8 mouse cellular contexts compared by ENCODE assay signal in the genomic region with DNA sequence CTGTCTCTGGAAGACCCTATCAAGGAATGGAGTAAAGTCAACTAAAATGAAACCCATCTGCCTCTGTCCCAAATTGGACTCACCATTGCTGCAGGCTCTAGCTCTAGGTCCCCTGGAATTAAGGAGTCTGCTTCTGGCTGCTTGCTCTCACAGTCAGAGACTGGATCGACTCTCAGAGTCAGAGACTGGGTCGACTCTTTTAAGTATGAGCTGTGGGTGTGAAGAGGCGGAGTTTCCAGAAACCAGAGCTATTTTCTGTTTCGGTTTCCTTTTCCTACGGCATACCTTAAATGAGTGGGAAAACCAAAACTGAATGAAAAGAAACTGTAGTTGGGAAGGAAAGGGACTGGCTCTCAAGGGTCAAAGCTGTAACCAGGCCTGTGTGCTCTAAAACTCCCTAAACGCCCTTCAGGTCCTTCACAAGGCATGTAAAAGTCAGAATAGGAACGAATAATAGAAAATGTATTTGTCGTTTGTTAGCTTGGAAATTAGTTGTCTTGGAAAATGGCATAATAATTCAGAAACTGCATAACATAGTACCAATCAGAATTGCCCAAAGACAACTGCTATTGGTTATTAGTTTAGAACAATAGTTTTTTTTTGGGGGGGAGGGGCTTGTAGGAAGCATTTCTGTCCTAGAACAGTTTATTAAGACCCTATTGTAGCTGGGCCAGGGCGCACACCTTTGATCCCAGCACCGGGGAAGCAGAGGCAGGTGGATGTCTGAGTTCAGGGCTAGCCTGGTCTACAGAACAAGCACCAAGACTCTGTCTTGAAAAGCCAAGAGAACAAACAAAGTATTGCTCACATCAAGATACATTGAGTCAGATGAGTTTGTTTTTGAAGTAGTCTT. TPM values are rescaled to one million over a fixed set of nuclear protein-coding genes. Genes with fewer than 3 reads are reported as not detected.
DNase-seq lines count a peak whose midpoint lies in the region; ATAC-seq and TF ChIP-seq lines count a peak whose summit lies in the region.

Isg15 (minus strand) TSS at position 196 of the 853 bp plus-strand sequence.

- H3K36me3 ChIP-seq in myocyte (ENCODE audit: control insufficient read depth, insufficient read depth), result no peaks in the 10 kb centered on the region
- H3K36me3 ChIP-seq in hindbrain, embryonic 12.5 days, result no peaks in the 10 kb centered on the region
- no peaks in the 10 kb centered on the region for H3K36me3 ChIP-seq in kidney, embryonic 14.5 days (ENCODE audit: control insufficient read depth, insufficient read depth, low read length)

- H3K9me3 ChIP-seq in hindbrain, embryonic 12.5 days (replicated peaks), result no peaks in the 10 kb centered on the region
- H3K9me3 ChIP-seq in kidney, embryonic 14.5 days (ENCODE audit: control insufficient read depth, low read length), result no peaks in the 10 kb centered on the region

- H3ac ChIP-seq in myocyte (ENCODE audit: control insufficient read depth, insufficient read length), result no peak within 1 kb of the TSS

- H3K27ac ChIP-seq in hindbrain, embryonic 12.5 days, result no peak within 1 kb of the TSS
- H3K27ac ChIP-seq in kidney, embryonic 14.5 days (ENCODE audit: low read depth, low read length), result no peak within 1 kb of the TSS

- 66% methylated on average over 10 of the region's 10 CpGs for WGBS in hindbrain, embryonic 12.5 days
- WGBS in kidney, embryonic 14.5 days, result 56% methylated on average over 10 of the region's 10 CpGs

- H3K4me2 ChIP-seq in myocyte (ENCODE audit: low read depth), result peak within 1 kb of the TSS; percentile 71
- no peak within 1 kb of the TSS for H3K4me2 ChIP-seq in hindbrain, embryonic 12.5 days (replicated peaks)
- H3K4me2 ChIP-seq in kidney, embryonic 14.5 days (replicated peaks; ENCODE audit: low read depth, low read length), result no peak within 1 kb of the TSS

- intact Hi-C loops in left cerebral cortex, postnatal 14 days (cut with DNase I), result no loop called here

- peak; percentile 43 to 54 for DNase-seq in kidney, postnatal 36 days
- DNase-seq in kidney, postnatal 14 days, result no peak
- peak; percentile 68 for DNase-seq in Muller cell, postnatal 12 days (ENCODE audit: inconsistent ontology term)
- DNase-seq in left cerebral cortex, postnatal 14 days (ENCODE audit: low spot score in 2 of 2), result no peak

- no peaks in the 10 kb centered on the region for H3K79me2 ChIP-seq in myocyte (ENCODE audit: control insufficient read depth, insufficient read depth)

- 0 out of 4 replicates have a peak, but pooled peaks have one; percentile 20 to 22 for ATAC-seq in hematopoietic stem cell, adult 5-6 weeks (replicated peaks in 1 of 2; ENCODE audit: insufficient read depth in 1 of 2, low FRiP score in 2 of 2, low TSS enrichment in 1 of 2, low read depth in 1 of 2, poor library complexity in 2 of 2, severe bottlenecking in 2 of 2)
- ATAC-seq in hindbrain, embryonic 12.5 days (ENCODE audit: low FRiP score), result no peak
- ATAC-seq in kidney, embryonic 14.5 days (ENCODE audit: low FRiP score, low TSS enrichment), result no peak

- H3K4me1 ChIP-seq in hindbrain, embryonic 12.5 days, result peaks cover 34% of the 10 kb centered on the region
- peaks cover 4% of the 10 kb centered on the region for H3K4me1 ChIP-seq in kidney, embryonic 14.5 days (ENCODE audit: control insufficient read depth, insufficient read depth, low read length)

- H3K4me3 ChIP-seq in myocyte, result peak within 1 kb of the TSS; percentile 14
- no peak within 1 kb of the TSS for H3K4me3 ChIP-seq in hindbrain, embryonic 12.5 days
- no peak within 1 kb of the TSS for H3K4me3 ChIP-seq in kidney, embryonic 14.5 days (ENCODE audit: low read length)

- H3K27me3 ChIP-seq in myocyte (ENCODE audit: control insufficient read depth, insufficient read depth, insufficient read length), result no peaks in the 10 kb centered on the region
- H3K27me3 ChIP-seq in hindbrain, embryonic 12.5 days, result peaks cover 9% of the 10 kb centered on the region; the same call in 1 of the 2 replicates
- H3K27me3 ChIP-seq in kidney, embryonic 14.5 days (ENCODE audit: control insufficient read depth, insufficient read depth, low read length), result no peaks in the 10 kb centered on the region; the same call in 1 of the 2 replicates

- peak; percentile 33 for TF ChIP-seq POLR2A in myocyte (IDR thresholded peaks at IDR 0.05; ENCODE audit: insufficient read length, low read depth)

- no peak within 1 kb of the TSS for H3K9ac ChIP-seq in hindbrain, embryonic 12.5 days
- H3K9ac ChIP-seq in kidney, embryonic 14.5 days (ENCODE audit: low read depth, low read length), result no peak within 1 kb of the TSS

TF ChIP-seq in myocyte, 11 proteins besides CTCF, POLR2A, EP300 and RAD21:
- TF ChIP-seq REST (IDR thresholded peaks at IDR 0.05; ENCODE audit: insufficient read depth, insufficient read length) (no peak), TCF12 (IDR thresholded peaks at IDR 0.05; ENCODE audit: insufficient read depth, poor library complexity, severe bottlenecking) (no peak), CEBPB (IDR thresholded peaks at IDR 0.05; ENCODE audit: insufficient read depth, poor library complexity, severe bottlenecking) (no peak), TCF3 (IDR thresholded peaks at IDR 0.05; ENCODE audit: insufficient read length, low read depth) (no peak), MAX (IDR thresholded peaks at IDR 0.05; ENCODE audit: low read depth) (no peak), MYOD1 (IDR thresholded peaks at IDR 0.05; ENCODE audit: control insufficient read depth in 1 of 3, insufficient read length in 2 of 3, low read depth in 2 of 3) (no peak), SRF (IDR thresholded peaks at IDR 0.05; ENCODE audit: control insufficient read depth, insufficient read length, low read depth) (no peak), USF1 (IDR thresholded peaks at IDR 0.05; ENCODE audit: low read depth) (no peak), E2F4 (IDR thresholded peaks at IDR 0.05; ENCODE audit: insufficient read depth) (no peak), MYOG (IDR thresholded peaks at IDR 0.05; ENCODE audit: control insufficient read depth in 1 of 3, insufficient read depth in 1 of 3, insufficient read length in 2 of 3, low read depth in 2 of 3) (no peak), POLR2AphosphoS2 (IDR thresholded peaks at IDR 0.05; ENCODE audit: insufficient read length, low read depth) (no peak)
TF ChIP-seq in myocyte: peak in this region for 0.

RNA-seq across cellular contexts. Expression of gene Isg15, which starts in this region (rescaled TPM):
- total RNA-seq in hematopoietic stem cell, adult 5-6 weeks (2017), result 4.3 and 6.7 TPM in 2 replicates
- 12.4 TPM for polyA plus RNA-seq in myocyte (2012; fragmentation: generic; extraction: Trizol)
- polyA plus RNA-seq in hindbrain, embryonic 12.5 days (2016; fragmentation: Nextera tagmentation; extraction: Ambion mirVana), result 1.2 and 1.3 TPM in 2 replicates
- total RNA-seq in left cerebral cortex, postnatal 14 days (2021), result under 1 TPM in 1 of 2 experiments, not detected in 1; 0.66 TPM
- polyA plus RNA-seq in kidney, embryonic 14.5 days (2014; fragmentation: Nextera tagmentation; extraction: Ambion mirVana), result 0.36 TPM in 1 of 2 replicates, not detected in the other

Comparison
In these comparisons a context has a peak if more than half of its experiments do, and no peak if none do; other contexts are left out.
1. DNase-seq: peak in kidney, postnatal 36 days (2 of 2) and Muller cell, postnatal 12 days (single experiment); none in kidney, postnatal 14 days (single experiment) and left cerebral cortex, postnatal 14 days (0 of 2).
2. ATAC-seq: peak in hematopoietic stem cell, adult 5-6 weeks (2 of 2); none in hindbrain, embryonic 12.5 days (single experiment) and kidney, embryonic 14.5 days (single experiment).